Mouse (Mus musculus): Measurements from ENCODE around the gene Nme4.
"Not testable (repeated sequence)": the region's sequence is repeated elsewhere in the genome, so short reads cannot be mapped to it uniquely, and the experiment has no call there.

- TF ChIP-seq CTCF (conservative IDR thresholded peaks at IDR 0.05; ENCODE audit: low read length); POU5F1 (IDR thresholded peaks at IDR 0.05; ENCODE audit: borderline replicate concordance, low read length); NANOG (IDR thresholded peaks at IDR 0.05; ENCODE audit: borderline replicate concordance, low read length): not testable (repeated sequence)
These were observed 19.1 kb upstream of the Nme4 start for GRCm38 (mm10) chr17:26114461-26114860.
